Mouse (Mus musculus) heart, embryonic 16.5 days (tissue): ENCODE data around the gene Mrpl38. TPM values are rescaled to one million over a fixed set of nuclear protein-coding genes. Genes with fewer than 3 reads are reported as not detected.

Experiments used
- ATAC-seq: fragments of 200-750 bp; cut with Nextera tagmentation; replicated peaks from 2 replicates; pipeline ENCODE4 v1.8.0; 2017; ENCODE audit warnings: moderate number of reproducible peaks; ENCODE audit not compliant: insufficient read depth, low FRiP score; ENCODE audit errors: extremely low read depth
- H3K27ac ChIP-seq: fragments of 300-500 bp; sonication (generic); 2 replicates; pipeline ENCODE4 v1.5.1; 2014; ENCODE audit warnings: mild to moderate bottlenecking, low read length, control low read depth, moderate library complexity
- H3K27me3 ChIP-seq: fragments of 300-500 bp; sonication (generic); 2 replicates; pipeline ENCODE4 v1.6.1; 2014; ENCODE audit warnings: low read length, mixed read lengths; ENCODE audit not compliant: control insufficient read depth, insufficient read depth
- H3K36me3 ChIP-seq: fragments of 300-500 bp; sonication (generic); 2 replicates; pipeline ENCODE4 v1.6.1; 2014; ENCODE audit not compliant: control insufficient read depth, insufficient read depth
- H3K4me1 ChIP-seq: fragments of 300-500 bp; sonication (generic); 2 replicates; pipeline ENCODE4 v1.6.1; 2014; ENCODE audit warnings: low read length, mixed read lengths; ENCODE audit not compliant: control insufficient read depth, insufficient read depth
- H3K4me2 ChIP-seq: fragments of 300-500 bp; sonication (generic); 2 replicates; pipeline ENCODE4 v1.6.1; 2014; ENCODE audit warnings: low read depth, mild to moderate bottlenecking, control low read depth, low read length
- H3K4me3 ChIP-seq: fragments of 300-500 bp; sonication (generic); 2 replicates; pipeline ENCODE4 v1.5.1; 2014; ENCODE audit warnings: mild to moderate bottlenecking, control low read depth, low read length
- H3K9ac ChIP-seq: fragments of 300-500 bp; sonication (generic); 2 replicates; pipeline ENCODE4 v1.6.1; 2014; ENCODE audit warnings: low read length, control low read depth
- H3K9me3 ChIP-seq: fragments of 300-500 bp; sonication (generic); replicated peaks from 2 replicates; pipeline ENCODE4 v1.6.1; 2016; ENCODE audit warnings: low read length; ENCODE audit not compliant: control insufficient read depth
- WGBS: fragments of 180-500 bp; shearing (Covaris S2); extraction: QIAGEN DNeasy Blood & Tissue Kit; methylation state at CpG from one replicate; pipeline ENCODE4 v1.1.7; 2014; 5-methylcytosine and 5-hydroxymethylcytosine counted together
- polyA plus RNA-seq: library from polyadenylated mRNA; unstranded; fragments of >200 nt; fragmentation: Nextera tagmentation; extraction: Ambion mirVana; gene quantifications from 2 replicates; pipeline ENCODE4 v1.2.1, GENCODE M21; 2015

Gene Mrpl38
- polyA plus RNA-seq, 1 experiment from 2014 or later, result 102 TPM

DNA sequence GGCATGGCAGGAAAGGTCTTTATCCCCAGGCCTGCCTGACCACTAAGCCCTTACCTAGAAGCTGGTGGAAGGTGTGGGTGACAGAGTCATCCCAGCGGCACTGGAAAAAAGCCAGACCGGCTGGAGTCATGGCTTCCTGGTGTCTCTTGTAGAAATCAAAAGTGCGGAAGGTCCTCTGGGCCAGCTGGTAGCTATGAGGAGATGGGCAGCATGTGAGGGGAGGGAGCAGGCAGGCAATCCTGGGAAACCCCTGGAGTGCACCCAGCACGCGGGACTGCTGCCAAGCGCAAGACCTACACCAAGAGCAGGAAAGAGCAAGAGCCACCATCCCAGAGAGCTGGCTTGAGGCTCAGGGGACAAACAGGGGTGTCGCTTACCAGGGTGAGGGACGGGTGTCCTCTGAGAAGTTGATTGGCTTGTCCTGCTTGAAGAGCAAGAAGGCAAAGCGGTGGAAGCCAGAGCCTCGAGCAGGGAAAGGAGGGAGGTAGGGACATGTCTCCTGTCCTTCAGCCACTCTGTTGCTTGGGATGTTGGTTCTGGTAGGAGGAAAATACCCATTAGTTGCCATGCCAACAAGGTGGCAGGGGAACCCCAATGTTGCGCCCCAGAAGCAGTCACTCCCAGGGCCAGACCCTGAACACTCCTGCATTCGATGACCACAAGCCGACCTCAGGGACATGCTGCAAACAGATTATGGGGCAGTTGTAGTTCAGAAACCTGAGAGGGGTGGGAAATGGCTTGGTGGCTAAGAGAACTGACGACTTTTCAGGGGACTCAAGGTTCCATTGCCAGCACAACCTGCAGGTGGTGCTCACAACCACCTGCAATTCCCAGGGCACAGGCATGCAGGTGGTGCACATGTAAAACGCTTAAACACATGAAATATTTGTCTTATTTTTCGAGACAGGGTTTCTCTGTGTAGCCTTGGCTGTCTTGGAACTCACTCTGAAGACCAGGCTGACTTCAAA, 6.0 kb downstream of the Mrpl38 start:
- H3K27ac ChIP-seq, result 0 out of 2 replicates have a peak overlapping the region, but pooled peaks have one; percentile 3
- H3K4me2 ChIP-seq, result no peak overlapping the region
- ATAC-seq, result no peak
- no peak overlapping the region for H3K4me3 ChIP-seq
- peaks cover 25% of the 10 kb centered on the region for H3K4me1 ChIP-seq
- 79% methylated on average over 16 of the region's 16 CpGs for WGBS
- no peaks in the 10 kb centered on the region for H3K27me3 ChIP-seq
- H3K36me3 ChIP-seq, result peaks cover 13% of the 10 kb centered on the region
- H3K9ac ChIP-seq, result no peak overlapping the region
- H3K9me3 ChIP-seq, result no peaks in the 10 kb centered on the region

DNA sequence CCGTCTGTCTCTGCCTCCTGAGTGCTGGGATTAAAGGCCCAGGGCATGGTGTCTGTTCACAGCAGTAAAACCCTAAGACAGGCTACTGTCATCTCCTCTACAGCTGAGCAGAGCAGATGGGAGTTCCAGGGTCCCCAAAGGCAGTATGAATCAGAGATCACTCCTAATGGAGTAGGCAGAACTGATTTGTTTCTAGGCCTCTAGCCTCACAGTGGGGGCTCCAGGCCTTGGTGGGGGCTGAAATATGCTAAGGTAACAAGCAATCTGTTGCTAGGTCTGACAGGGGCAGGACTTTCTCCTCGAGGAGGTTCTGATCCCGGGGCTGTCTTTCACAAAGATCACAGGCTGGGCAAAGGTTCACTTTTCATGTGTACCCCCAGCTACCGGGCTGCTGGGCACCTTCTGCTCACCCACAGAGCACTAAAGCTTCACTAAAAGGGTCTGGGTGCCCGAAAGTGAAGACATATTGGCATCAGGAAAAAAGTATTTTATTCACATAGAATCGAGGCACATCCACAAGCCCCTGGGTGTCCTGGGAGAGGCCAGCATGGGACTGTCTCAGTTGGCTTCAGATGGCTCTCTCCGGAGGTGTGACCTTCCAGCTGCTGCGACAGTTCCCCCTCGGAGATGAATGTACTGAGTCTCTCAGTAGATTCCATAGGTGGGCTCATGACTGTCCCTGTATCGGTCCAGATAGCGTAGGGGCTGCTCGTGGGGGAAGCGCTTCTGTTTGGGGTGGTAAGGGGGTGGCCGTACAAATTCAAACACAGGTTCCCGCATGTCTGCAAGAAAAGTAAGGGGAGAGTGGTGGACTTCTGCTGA, 7.1 kb downstream of the Mrpl38 start:
- peak overlapping the region; percentile 84 for H3K9ac ChIP-seq
- H3K4me3 ChIP-seq, result peak overlapping the region; percentile 67
- H3K27me3 ChIP-seq, result no peaks in the 10 kb centered on the region
- no peak for ATAC-seq
- peak overlapping the region; percentile 70 for H3K4me2 ChIP-seq
- peaks cover 29% of the 10 kb centered on the region for H3K4me1 ChIP-seq
- 79% methylated on average over 15 of the region's 15 CpGs for WGBS
- peaks cover 13% of the 10 kb centered on the region for H3K36me3 ChIP-seq
- H3K27ac ChIP-seq, result peak overlapping the region; percentile 91
- no peaks in the 10 kb centered on the region for H3K9me3 ChIP-seq

DNA sequence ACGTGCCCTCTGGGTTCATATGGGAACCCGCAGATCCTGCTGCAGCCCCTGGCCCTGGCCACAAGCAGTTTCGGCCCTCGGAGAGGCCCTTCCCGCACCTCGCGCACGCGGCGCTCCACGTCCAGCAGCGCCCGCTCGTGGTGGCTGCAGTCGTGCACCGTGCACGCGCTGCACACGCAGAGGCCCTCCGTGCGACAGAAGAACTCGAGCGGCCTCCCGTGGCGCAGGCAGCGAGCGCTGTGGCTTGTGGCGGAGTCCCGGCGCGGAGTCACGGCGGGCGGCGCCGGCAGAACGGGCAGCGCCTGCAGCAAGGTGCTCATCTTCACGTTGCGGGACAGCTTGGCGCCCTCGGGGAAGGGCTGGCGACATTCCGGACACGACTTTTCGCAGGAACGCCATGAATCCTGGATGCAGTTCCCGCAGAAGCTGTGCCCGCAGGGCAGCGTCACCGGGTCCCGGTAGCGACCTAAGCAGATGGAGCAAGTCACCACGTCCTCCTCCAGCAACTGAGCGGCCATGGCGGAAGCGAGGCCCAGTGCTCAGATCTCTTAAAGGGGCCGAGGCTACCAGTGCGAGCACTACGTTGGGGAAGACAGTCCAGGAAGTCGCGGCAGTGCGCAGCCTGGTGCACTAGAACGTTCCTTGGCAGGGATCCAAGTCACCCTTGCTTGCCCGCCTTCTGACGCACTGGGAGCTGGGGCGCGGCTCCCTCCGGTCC, 8.0 kb downstream of the Mrpl38 start, which contains the start of gene Trim65:
Gene Trim65, minus strand, starts transcription at position 641 of the 718 bp plus-strand sequence.
- peaks cover 29% of the 10 kb centered on the region for H3K4me1 ChIP-seq
- peak; percentile 85 for ATAC-seq
- under 1% methylated on average over 69 of the region's 69 CpGs for WGBS
- H3K9ac ChIP-seq, result peak within 1 kb of the TSS; percentile 84
- peak within 1 kb of the TSS; percentile 67 for H3K4me3 ChIP-seq
- peak within 1 kb of the TSS; percentile 91 for H3K27ac ChIP-seq
- H3K9me3 ChIP-seq, result no peaks in the 10 kb centered on the region
- no peaks in the 10 kb centered on the region for H3K27me3 ChIP-seq
- peaks cover 18% of the 10 kb centered on the region for H3K36me3 ChIP-seq
- peak within 1 kb of the TSS; percentile 70 for H3K4me2 ChIP-seq

DNA sequence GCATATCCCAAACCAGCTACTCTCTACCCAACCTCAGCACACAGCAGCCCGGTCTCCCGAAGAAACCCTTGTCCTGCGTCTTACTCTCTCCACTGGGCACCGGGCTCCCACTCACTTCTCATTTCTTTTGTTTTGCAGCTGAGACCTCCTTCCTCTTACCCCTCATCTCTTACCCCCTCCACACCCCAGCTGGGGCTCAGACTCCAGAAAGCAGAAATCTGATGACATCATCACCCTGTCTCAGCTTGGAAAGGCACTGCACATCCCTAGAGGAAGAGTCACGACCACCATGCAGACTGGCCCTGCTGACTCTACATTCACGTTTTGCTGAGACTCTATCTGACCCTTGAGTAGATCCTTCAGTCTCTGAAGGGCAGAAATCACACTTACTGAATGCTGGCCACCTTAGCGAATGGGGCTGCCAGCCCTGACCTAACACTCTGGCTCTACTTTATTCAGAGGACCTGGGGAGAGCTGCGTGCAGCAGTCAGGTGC, 8.6 kb downstream of the Mrpl38 start:
- Histone ChIP-seq H3K27me3 (no peaks in the 10 kb centered on the region), H3K36me3 (peaks cover 22% of the 10 kb centered on the region), H3K9me3 (no peaks in the 10 kb centered on the region), H3K4me3 (peak overlapping the region; percentile 67), H3K27ac (peak overlapping the region; percentile 91), H3K4me2 (peak overlapping the region; percentile 70), H3K9ac (peak overlapping the region; percentile 84), H3K4me1 (peaks cover 29% of the 10 kb centered on the region)
- peak; percentile 14; the same call in 1 of the 2 replicates for ATAC-seq
- 35% methylated on average over 8 of the region's 8 CpGs for WGBS

DNA sequence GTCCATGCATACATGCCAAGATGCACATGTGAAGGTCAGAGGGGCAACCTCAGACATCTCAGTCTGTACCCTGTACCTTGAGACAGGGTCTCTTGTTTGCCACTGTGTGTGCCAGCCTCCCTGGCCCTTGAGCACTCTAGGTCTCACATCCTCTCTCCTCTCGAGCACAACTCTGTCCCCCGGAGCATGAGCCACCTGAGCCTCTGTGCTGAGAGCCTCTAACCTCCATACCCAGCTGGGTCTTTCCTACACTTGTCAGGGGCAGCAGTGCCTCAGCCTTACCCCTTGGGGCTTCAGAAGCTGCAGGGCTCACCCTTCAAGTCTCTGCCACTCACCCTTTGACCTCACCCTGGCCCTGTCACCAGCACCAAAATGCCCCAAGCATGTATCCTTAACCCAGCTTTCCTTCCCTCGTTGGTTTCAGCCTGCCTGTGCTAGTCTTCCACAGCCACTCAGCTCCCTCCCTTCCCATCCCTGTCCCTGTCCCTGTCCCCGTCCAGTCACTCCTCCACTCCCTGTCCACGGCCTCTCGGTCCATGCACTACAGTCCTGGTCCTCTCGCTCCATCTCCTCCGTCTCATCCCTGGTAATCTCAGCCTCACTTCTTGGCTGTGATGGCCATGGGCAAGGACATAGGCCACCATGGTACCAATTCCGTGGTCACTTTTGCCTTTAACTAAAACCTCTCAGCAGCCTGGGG, 9.4 kb downstream of the Mrpl38 start:
- no peaks in the 10 kb centered on the region for H3K27me3 ChIP-seq
- H3K4me3 ChIP-seq, result no peak overlapping the region; the same call in 1 of the 2 replicates
- H3K36me3 ChIP-seq, result peaks cover 19% of the 10 kb centered on the region
- 80% methylated on average over 9 of the region's 9 CpGs for WGBS
- peak overlapping the region; percentile 84 for H3K9ac ChIP-seq
- no peak overlapping the region for H3K27ac ChIP-seq
- no peaks in the 10 kb centered on the region for H3K9me3 ChIP-seq
- H3K4me2 ChIP-seq, result peak overlapping the region; percentile 70
- no peak for ATAC-seq
- H3K4me1 ChIP-seq, result peaks cover 29% of the 10 kb centered on the region

DNA sequence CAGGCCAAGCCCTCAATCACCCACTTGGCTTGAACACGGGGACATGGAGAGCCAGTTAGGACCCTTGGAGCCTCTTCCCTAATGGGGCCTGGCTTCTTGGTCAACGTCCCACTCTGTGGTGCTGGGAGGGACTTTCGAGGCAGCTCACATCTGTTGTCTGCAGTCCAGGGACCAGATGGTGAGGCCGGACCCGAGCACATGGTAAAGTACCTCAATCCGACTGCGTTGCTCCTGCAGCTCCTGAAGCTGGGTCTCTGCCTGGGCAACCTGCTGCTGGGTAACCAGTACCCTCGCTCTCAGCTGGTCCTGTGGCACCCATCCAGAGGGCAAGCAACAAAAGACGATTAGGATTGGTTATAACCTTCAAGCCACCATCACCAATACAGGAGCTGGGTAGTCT, 10.7 kb downstream of the Mrpl38 start:
- Histone ChIP-seq H3K9me3 (no peaks in the 10 kb centered on the region), H3K27me3 (no peaks in the 10 kb centered on the region), H3K4me1 (peaks cover 29% of the 10 kb centered on the region), H3K27ac (no peak overlapping the region), H3K4me2 (no peak overlapping the region), H3K36me3 (peaks cover 19% of the 10 kb centered on the region), H3K9ac (peak overlapping the region; percentile 53), H3K4me3 (no peak overlapping the region)
- ATAC-seq, result no peak
- 80% methylated on average over 9 of the region's 9 CpGs for WGBS

DNA sequence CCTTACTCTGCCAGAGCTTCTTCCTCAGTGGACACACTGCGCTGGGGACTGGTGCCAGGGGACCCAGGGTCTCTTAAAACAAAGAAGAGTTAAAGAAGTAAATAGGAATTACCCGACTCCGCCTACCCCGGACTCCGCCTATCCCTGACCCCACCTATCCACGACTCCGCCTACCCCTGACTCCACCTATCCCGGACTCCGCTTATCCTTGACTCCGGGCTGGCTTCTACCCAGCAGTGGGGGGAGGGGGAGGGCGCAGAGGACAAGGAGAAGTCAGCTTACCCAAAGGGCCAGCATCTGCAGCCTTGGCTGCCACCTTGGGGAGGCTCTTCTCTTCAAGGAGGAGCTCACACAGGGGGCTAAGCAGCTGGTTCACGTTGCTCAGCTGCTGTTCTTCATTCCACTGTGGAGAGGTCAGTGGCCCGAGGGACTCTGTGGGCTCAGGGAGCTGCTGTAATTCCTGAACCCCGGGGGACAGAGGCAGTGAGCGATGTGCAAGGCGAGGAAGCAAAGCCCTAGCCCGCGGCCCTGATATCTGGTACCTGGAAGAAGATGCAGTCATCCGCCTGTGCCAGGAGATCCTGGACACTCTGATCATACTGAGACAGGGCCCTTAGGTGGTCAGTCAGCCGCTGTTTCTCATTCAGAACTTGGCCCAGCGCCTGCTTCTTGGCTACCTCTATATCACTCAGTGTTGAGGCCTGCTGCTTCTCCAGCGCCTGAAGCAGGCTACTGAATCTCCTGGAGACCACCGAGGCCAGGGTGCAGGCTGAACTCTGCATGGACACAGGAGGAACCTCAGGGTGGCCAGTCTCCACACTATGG, 11.3 kb downstream of the Mrpl38 start, which contains the start of gene Trim47:
Gene Trim47, minus strand, starts transcription at position 55 of the 825 bp plus-strand sequence.
- peaks cover 24% of the 10 kb centered on the region for H3K4me1 ChIP-seq
- no peak for ATAC-seq
- H3K36me3 ChIP-seq, result peaks cover 15% of the 10 kb centered on the region
- peak within 1 kb of the TSS; percentile 4; the same call in 1 of the 2 replicates for H3K27ac ChIP-seq
- H3K27me3 ChIP-seq, result no peaks in the 10 kb centered on the region
- peak within 1 kb of the TSS; percentile 13; the same call in 1 of the 2 replicates for H3K4me3 ChIP-seq
- 35% methylated on average over 23 of the region's 23 CpGs for WGBS
- H3K9me3 ChIP-seq, result no peaks in the 10 kb centered on the region
- peak within 1 kb of the TSS; percentile 53 for H3K9ac ChIP-seq
- peak within 1 kb of the TSS; percentile 39; the same call in 1 of the 2 replicates for H3K4me2 ChIP-seq
